Mouse (Mus musculus) kidney, postnatal 0 days (tissue): ENCODE data around the gene B2m. TPM values are rescaled to one million over a fixed set of nuclear protein-coding genes. Genes with fewer than 3 reads are reported as not detected.
"Not testable (repeated sequence)": the region's sequence is repeated elsewhere in the genome, so short reads cannot be mapped to it uniquely, and the experiment has no call there.

Experiments
- ATAC-seq: fragments of 200-750 bp; cut with Nextera tagmentation; replicated peaks from 2 replicates; pipeline ENCODE4 v1.8.0; 2017; ENCODE audit warnings: low read depth, moderate number of reproducible peaks, moderate TSS enrichment, moderate library complexity; ENCODE audit not compliant: low FRiP score
- DNase-seq: peaks from one replicate; pipeline ENCODE4 v3.0.0-alpha.2; 2016; ENCODE audit warnings: low spot score
- H3K27ac ChIP-seq: fragments of 300-500 bp; sonication (generic); 2 replicates; pipeline ENCODE4 v1.5.1; 2014; ENCODE audit warnings: mild to moderate bottlenecking
- H3K27me3 ChIP-seq: fragments of 300-500 bp; sonication (generic); 2 replicates; pipeline ENCODE4 v1.6.1; 2014; ENCODE audit warnings: low read length, mixed read lengths; ENCODE audit not compliant: insufficient read depth
- H3K36me3 ChIP-seq: fragments of 300-500 bp; sonication (generic); 2 replicates; pipeline ENCODE4 v1.6.1; 2014; ENCODE audit warnings: low read length, mixed read lengths; ENCODE audit not compliant: insufficient read depth
- H3K4me1 ChIP-seq: fragments of 300-500 bp; sonication (generic); replicated peaks from 2 replicates; pipeline ENCODE4 v1.6.1; 2014; ENCODE audit warnings: antibody characterized with exemption, low read length, mixed read lengths; ENCODE audit not compliant: insufficient read depth
- H3K4me2 ChIP-seq: fragments of 300-500 bp; sonication (generic); 2 replicates; pipeline ENCODE4 v1.6.1; 2014; ENCODE audit warnings: mild to moderate bottlenecking, low read length, moderate library complexity, mixed read lengths
- H3K4me3 ChIP-seq: fragments of 300-500 bp; sonication (generic); replicated peaks from 2 replicates; pipeline ENCODE4 v1.5.1; 2014; ENCODE audit warnings: low read depth, low read length
- H3K9ac ChIP-seq: fragments of 300-500 bp; sonication (generic); 2 replicates; pipeline ENCODE4 v1.6.1; 2014; ENCODE audit warnings: low read depth, low read length
- H3K9me3 ChIP-seq: fragments of 300-500 bp; sonication (generic); replicated peaks from 2 replicates; pipeline ENCODE4 v1.6.1; 2016; ENCODE audit warnings: low read length, inconsistent platforms, mixed read lengths
- CTCF ChIP-seq: IDR thresholded peaks from 2 replicates; pipeline ENCODE4 v1.5.1; 2016; ENCODE audit warnings: antibody characterized with exemption, low read depth, mild to moderate bottlenecking, moderate library complexity
- WGBS: fragments of 180-500 bp; shearing (Covaris S2); extraction: QIAGEN DNeasy Blood & Tissue Kit; methylation state at CpG from one replicate; pipeline ENCODE4 v1.1.7; 2014; 5-methylcytosine and 5-hydroxymethylcytosine counted together
- polyA plus RNA-seq: library from polyadenylated mRNA; unstranded; fragments of >200 nt; fragmentation: Nextera tagmentation; extraction: Ambion mirVana; gene quantifications from 2 replicates; pipeline ENCODE4 v1.2.1, GENCODE M21; 2015

B2m gene
- 437 and 500 TPM in 2 replicates for polyA plus RNA-seq

GRCm38 (mm10) chr2:122147508-122148241 lies at the start of gene B2m:
TSS of gene B2m (plus strand) at chr2:122147686.
- H3K4me2 ChIP-seq, result peak within 1 kb of the TSS; percentile 83
- under 1% methylated on average over 40 of the region's 40 CpGs for WGBS

GRCm38 (mm10) chr2:122097686-122098085 lies 49.8 kb upstream of the B2m start:
- H3K27ac ChIP-seq, ATAC-seq, H3K4me2 ChIP-seq, H3K4me1 ChIP-seq, DNase-seq, H3K9me3 ChIP-seq, H3K9ac ChIP-seq, H3K27me3 ChIP-seq, H3K4me3 ChIP-seq: not testable (repeated sequence)
- WGBS, result 88% methylated on average over 5 of the region's 5 CpGs
- H3K36me3 ChIP-seq, result peaks cover 48% of the 10 kb centered on the region

More at GRCm38 (mm10) chr2:122147508-122148241, at the start of gene B2m:
- H3K9me3 ChIP-seq, result no peaks in the 10 kb centered on the region
- H3K9ac ChIP-seq, result peak within 1 kb of the TSS; percentile 76
- no peaks in the 10 kb centered on the region for H3K27me3 ChIP-seq
- H3K4me1 ChIP-seq, result peaks cover 4% of the 10 kb centered on the region; the same call in 1 of the 2 replicates
- peak within 1 kb of the TSS; percentile 82 for H3K27ac ChIP-seq
- H3K36me3 ChIP-seq, result 0 out of 2 replicates have a peak, but pooled peaks cover 10% of the 10 kb centered on the region
- DNase-seq (peak; percentile 98), ATAC-seq (peak; percentile 97)
- peak; percentile 16; the same call in 1 of the 2 replicates for TF ChIP-seq CTCF
- H3K4me3 ChIP-seq, result peak within 1 kb of the TSS; percentile 68

- Histone ChIP-seq H3K4me2 (no peak overlapping the region), H3K4me3 (no peak overlapping the region), H3K9ac (no peak overlapping the region), H3K36me3 (peaks cover 30% of the 10 kb centered on the region), H3K9me3 (no peaks in the 10 kb centered on the region), H3K4me1 (no peaks in the 10 kb centered on the region), H3K27ac (no peak overlapping the region), H3K27me3 (no peaks in the 10 kb centered on the region)
- DNase-seq, result no peak
- TF ChIP-seq CTCF, result peak; percentile 44
- no peak for ATAC-seq
Observed at GRCm38 (mm10) chr2:122102070-122102469, 45.4 kb upstream of the B2m start.

GRCm38 (mm10) chr2:122108101-122108500 lies 39.4 kb upstream of the B2m start:
- Histone ChIP-seq H3K27me3 (no peaks in the 10 kb centered on the region), H3K4me1 (no peaks in the 10 kb centered on the region), H3K27ac (no peak overlapping the region), H3K9me3 (no peaks in the 10 kb centered on the region), H3K4me3 (no peak overlapping the region), H3K4me2 (no peak overlapping the region), H3K9ac (no peak overlapping the region), H3K36me3 (peaks cover 24% of the 10 kb centered on the region)
- DNase-seq (no peak), ATAC-seq (no peak)
- 66% methylated on average over 14 of the region's 14 CpGs for WGBS
- no peak for TF ChIP-seq CTCF

GRCm38 (mm10) chr2:122109714-122110113 lies 37.8 kb upstream of the B2m start:
- Histone ChIP-seq H3K27me3 (no peaks in the 10 kb centered on the region), H3K27ac (no peak overlapping the region), H3K36me3 (peaks cover 33% of the 10 kb centered on the region), H3K4me3 (no peak overlapping the region), H3K4me2 (no peak overlapping the region), H3K9ac (no peak overlapping the region), H3K9me3 (no peaks in the 10 kb centered on the region), H3K4me1 (no peaks in the 10 kb centered on the region)
- 61% methylated on average over 4 of the region's 4 CpGs for WGBS
- no peak for TF ChIP-seq CTCF
- DNase-seq (peak; percentile 56), ATAC-seq (no peak)

- H3K36me3 ChIP-seq, result peaks cover 15% of the 10 kb centered on the region; the same call in 1 of the 2 replicates
- H3K9ac ChIP-seq, result no peak overlapping the region
- TF ChIP-seq CTCF, result no peak
- H3K27ac ChIP-seq, result no peak overlapping the region
- ATAC-seq, result no peak
- H3K4me1 ChIP-seq, result no peaks in the 10 kb centered on the region
- no peaks in the 10 kb centered on the region for H3K9me3 ChIP-seq
- H3K4me2 ChIP-seq, result no peak overlapping the region
- no peaks in the 10 kb centered on the region for H3K27me3 ChIP-seq
- H3K4me3 ChIP-seq, result no peak overlapping the region
- WGBS, result 90% methylated on average over 2 of the region's 2 CpGs
- DNase-seq, result no peak
Observed at GRCm38 (mm10) chr2:122116888-122117287, 30.6 kb upstream of the B2m start.
